Mouse (Mus musculus) hindbrain, embryonic 12.5 days (tissue): ENCODE measurements at regions not wholly inside any gene's neighbourhood (a gene's known extent, or its start where the extent isn't known, plus 50 kb on each side); places are given as distances from the start of the nearest gene placed in this dataset.

Experiments
- ATAC-seq: fragments of 200-750 bp; cut with Nextera tagmentation; 2 replicates; pipeline ENCODE4 v1.8.0; 2017; ENCODE audit warnings: moderate TSS enrichment; ENCODE audit not compliant: low FRiP score
- H3K27ac ChIP-seq: fragments of 300-500 bp; sonication (generic); 2 replicates; pipeline ENCODE4 v1.5.1; 2016; ENCODE audit warnings: mild to moderate bottlenecking
- H3K27me3 ChIP-seq: fragments of 300-500 bp; sonication (generic); 2 replicates; pipeline ENCODE4 v1.6.1; 2016; ENCODE audit warnings: mild to moderate bottlenecking
- H3K36me3 ChIP-seq: fragments of 300-500 bp; sonication (generic); 2 replicates; pipeline ENCODE4 v1.6.1; 2016; ENCODE audit warnings: mild to moderate bottlenecking
- H3K4me1 ChIP-seq: fragments of 300-500 bp; sonication (generic); 2 replicates; pipeline ENCODE4 v1.6.1; 2016
- H3K4me2 ChIP-seq: fragments of 300-500 bp; sonication (generic); replicated peaks from 2 replicates; pipeline ENCODE4 v1.6.1; 2016; ENCODE audit warnings: mild to moderate bottlenecking
- H3K4me3 ChIP-seq: fragments of 300-500 bp; sonication (generic); 2 replicates; pipeline ENCODE4 v1.5.1; 2016; ENCODE audit warnings: mild to moderate bottlenecking
- H3K9ac ChIP-seq: fragments of 300-500 bp; sonication (generic); 2 replicates; pipeline ENCODE4 v1.6.1; 2016; ENCODE audit warnings: mild to moderate bottlenecking, moderate library complexity
- H3K9me3 ChIP-seq: fragments of 300-500 bp; sonication (generic); replicated peaks from 2 replicates; pipeline ENCODE4 v1.6.1; 2016; ENCODE audit warnings: mild to moderate bottlenecking
- WGBS: fragments of 180-500 bp; shearing (Covaris S2); methylation state at CpG from one replicate; pipeline ENCODE4 v1.1.7; 2016; 5-methylcytosine and 5-hydroxymethylcytosine counted together

- H3K36me3 ChIP-seq = no peaks in the 10 kb centered on the region
- WGBS = 87% methylated on average over 2 of the region's 2 CpGs
- H3K9me3 ChIP-seq = no peaks in the 10 kb centered on the region
- H3K27me3 ChIP-seq = no peaks in the 10 kb centered on the region
- H3K4me2 ChIP-seq = no peak overlapping the region
- no peak overlapping the region for H3K4me3 ChIP-seq
- H3K9ac ChIP-seq = no peak overlapping the region
- no peaks in the 10 kb centered on the region for H3K4me1 ChIP-seq
- no peak for ATAC-seq
- H3K27ac ChIP-seq = no peak overlapping the region
Observed at GRCm38 (mm10) chr5:54888172-54888571, 889.9 kb downstream of the Stim2 start.

GRCm38 (mm10) chr5:54894496-54895250 lies 896.4 kb downstream of the Stim2 start:
- Histone ChIP-seq H3K4me3 (no peak overlapping the region), H3K9ac (no peak overlapping the region), H3K4me1 (no peaks in the 10 kb centered on the region), H3K4me2 (peak overlapping the region; percentile 13; the same call in 1 of the 2 replicates), H3K36me3 (no peaks in the 10 kb centered on the region), H3K9me3 (no peaks in the 10 kb centered on the region), H3K27me3 (no peaks in the 10 kb centered on the region), H3K27ac (peak overlapping the region; percentile 44; the same call in 1 of the 2 replicates)
- 67% methylated on average over 10 of the region's 10 CpGs for WGBS
- ATAC-seq = peak; percentile 61; the same call in 1 of the 2 replicates
